In genomic region chr1:43760085-43760484, GRCm38 (mm10) we compare ENCODE assay signal across 13 mouse cellular contexts. TPM values are rescaled to one million over a fixed set of nuclear protein-coding genes. Genes with fewer than 3 reads are reported as not detected.
DNase-seq lines count a peak whose midpoint lies in the region; ATAC-seq and TF ChIP-seq lines count a peak whose summit lies in the region.
"Had no signal": no experiment of that assay in that cellular context is flagged by ENCODE, and none has a peak within 500 bp of the region (broad histone marks: within the 10 kb centered on the region; RNA-seq: fewer than 3 reads in every experiment).

No protein-coding gene starts in this region.

- no peak overlapping the region for H3K9ac ChIP-seq in heart, adult 2 months (ENCODE audit: low read depth, low read length)
- no peak overlapping the region for H3K9ac ChIP-seq in lung, postnatal 0 days (replicated peaks; ENCODE audit: low read depth)
- H3K9ac ChIP-seq: limb, embryonic 15.5 days had no signal

- CTCF ChIA-PET in Patski (lab: Charles Lee) = interaction anchor here (0.6 to 6.6 kb wide), 19 partner anchors 11 to 328 kb away, joined by 3 to 52 read pairs (median 4); no protein-coding TSS in a partner anchor

- TF ChIP-seq POLR2A in heart, adult 2 months (IDR thresholded peaks at IDR 0.05; ENCODE audit: insufficient read depth, low read depth, low read length) = no peak

- TF ChIP-seq CTCF in heart, adult 2 months (IDR thresholded peaks at IDR 0.05) = peak; percentile 87
- peak; percentile 74 for TF ChIP-seq CTCF in lung, postnatal 0 days (IDR thresholded peaks at IDR 0.05)
- TF ChIP-seq CTCF in Patski (IDR thresholded peaks at IDR 0.05) = peak; percentile 70

- H3K9me3 ChIP-seq in lung, postnatal 0 days (ENCODE audit: low read length) = no peaks in the 10 kb centered on the region
- H3K9me3 ChIP-seq: limb, embryonic 15.5 days had no signal

- DNase-seq in heart, adult 2 months = no peak
- DNase-seq in heart, postnatal 4 days = no peak
- DNase-seq in lung, postnatal 0 days (ENCODE audit: low spot score) = peak; percentile 54
- DNase-seq in lung, postnatal 4 days = no peak
- DNase-seq in Patski (ENCODE audit: low read depth, low spot score) = no peak
- DNase-seq in retina, embryonic 14.5 days (ENCODE audit: low spot score) = peak; percentile 66
- no peak for DNase-seq in adrenal gland, postnatal 36 days
- no peak for DNase-seq in frontal cortex, postnatal 36 days (ENCODE audit: low spot score in 2 of 2)
- DNase-seq: heart, postnatal 14 days; thymus, postnatal 4 days had no signal

- H3K36me3 ChIP-seq in heart, adult 2 months (ENCODE audit: control insufficient read depth, insufficient read depth, low read length) = no peaks in the 10 kb centered on the region
- H3K36me3 ChIP-seq in lung, postnatal 0 days (ENCODE audit: insufficient read depth, low read length) = no peaks in the 10 kb centered on the region

- H3K4me2 ChIP-seq in lung, postnatal 0 days (replicated peaks; ENCODE audit: low read depth, low read length) = no peak overlapping the region
- H3K4me2 ChIP-seq: limb, embryonic 15.5 days; midbrain, embryonic 11.5 days had no signal

- POLR2A ChIA-PET in Patski (lab: Charles Lee) = no interaction called here

- no peak overlapping the region for H3K4me3 ChIP-seq in heart, adult 2 months
- H3K4me3 ChIP-seq in lung, postnatal 0 days (ENCODE audit: low read depth, low read length) = no peak overlapping the region
- H3K4me3 ChIP-seq: limb, embryonic 15.5 days had no signal

- H3K27ac ChIP-seq in heart, adult 2 months = no peak overlapping the region
- no peak overlapping the region for H3K27ac ChIP-seq in lung, postnatal 0 days (ENCODE audit: low read length)
- H3K27ac ChIP-seq: limb, embryonic 15.5 days had no signal

- no peaks in the 10 kb centered on the region for H3K4me1 ChIP-seq in heart, adult 2 months (ENCODE audit: control insufficient read depth, insufficient read depth, low read length)
- no peaks in the 10 kb centered on the region for H3K4me1 ChIP-seq in lung, postnatal 0 days (ENCODE audit: insufficient read depth, low read depth, low read length)

- H3K27me3 ChIP-seq in heart, adult 2 months (ENCODE audit: control insufficient read depth, insufficient read depth, low read length) = no peaks in the 10 kb centered on the region
- no peaks in the 10 kb centered on the region for H3K27me3 ChIP-seq in lung, postnatal 0 days (replicated peaks; ENCODE audit: insufficient read depth, low read length)
- no peaks in the 10 kb centered on the region for H3K27me3 ChIP-seq in Patski
- H3K27me3 ChIP-seq: limb, embryonic 15.5 days had no signal

- no peaks in the 10 kb centered on the region for H3K79me2 ChIP-seq in heart, adult 2 months (replicated peaks; ENCODE audit: control insufficient read depth, insufficient read depth, low read length)

- intact Hi-C loops in heart, adult 2 months (cut with DNase I) = loop anchor here (5.0 kb wide), 2 partner anchors 62 to 137 kb away; no protein-coding TSS in a partner anchor

- ATAC-seq in lung, postnatal 0 days = no peak
- no peak for ATAC-seq in Patski

- no peak for TF ChIP-seq EP300 in heart, adult 2 months (IDR thresholded peaks at IDR 0.05; ENCODE audit: insufficient read depth, low read depth, low read length)
- no peak for TF ChIP-seq EP300 in lung, postnatal 0 days (IDR thresholded peaks at IDR 0.05)

- in situ Hi-C loops in Patski (cut with MboI; ENCODE audit: low pct_unique_long_range_greater_than_20kb) = loop anchor here (5.0 kb wide), 2 partner anchors 137 to 307 kb away; no protein-coding TSS in a partner anchor

RNA-seq across cellular contexts. Expression of gene 1500015O10Rik, which starts 29.7 kb away (rescaled TPM):
- total RNA-seq in heart, adult 2 months (2021) = 1 to 10 TPM; 1.9 to 2.5 TPM
- polyA plus RNA-seq in heart, adult 2 months (2012; rRNA removed) = 2.5 and 4.2 TPM in 2 replicates
- 1 to 10 TPM; 4.9 to 5.4 TPM for total RNA-seq in heart, postnatal 4 days (2021)
- 15.6 and 16.1 TPM in 2 replicates for polyA plus RNA-seq in lung, postnatal 0 days (2015; fragmentation: Nextera tagmentation; extraction: Ambion mirVana)
- polyA plus RNA-seq in Patski (2021) = 2.0 TPM
- total RNA-seq in adrenal gland, postnatal 36 days (2021) = 100 to 1,000 TPM; 187 to 227 TPM
- total RNA-seq: neutrophil, adult 5-6 weeks had no signal

Comparison
In these comparisons a context has a peak if more than half of its experiments do, and no peak if none do; other contexts are left out.
1. DNase-seq: peak in lung, postnatal 0 days (single experiment) and retina, embryonic 14.5 days (single experiment); none in heart, adult 2 months (0 of 2), heart, postnatal 4 days (single experiment), lung, postnatal 4 days (0 of 2), Patski (single experiment), adrenal gland, postnatal 36 days (0 of 2) and frontal cortex, postnatal 36 days (0 of 2).
2. RNA of gene 1500015O10Rik, which starts 29.7 kb away (total RNA-seq): 187 to 227 TPM in adrenal gland, postnatal 36 days; 4.9 to 5.4 TPM in heart, postnatal 4 days and 1.9 to 2.5 TPM in heart, adult 2 months; every median in the first group is over 10 times any median in the second.
3. Peak in every context shown above with its lines, with median percentiles within 50 percentile points of each other: CTCF ChIP-seq.